Mouse (Mus musculus) embryonic facial prominence, embryonic 11.5 days (tissue): ENCODE measurements around the gene Faap100. TPM values are rescaled to one million over a fixed set of nuclear protein-coding genes. Genes with fewer than 3 reads are reported as not detected.
"Not testable (repeated sequence)": the region's sequence is repeated elsewhere in the genome, so short reads cannot be mapped to it uniquely, and the experiment has no call there.

Source experiments
- ATAC-seq: fragments of 200-750 bp; cut with Nextera tagmentation; replicated peaks from 2 replicates; pipeline ENCODE4 v1.8.0; 2017; ENCODE audit warnings: low read depth; ENCODE audit not compliant: insufficient number of reproducible peaks, low FRiP score, low TSS enrichment
- DNase-seq: peaks from one replicate; pipeline ENCODE4 v3.0.0-alpha.2; 2015; ENCODE audit warnings: low spot score
- H3K27ac ChIP-seq: fragments of 300-500 bp; sonication (generic); replicated peaks from 2 replicates; pipeline ENCODE4 v1.5.1; 2014; ENCODE audit warnings: mild to moderate bottlenecking, low read depth, low read length, control low read depth
- H3K27me3 ChIP-seq: fragments of 300-500 bp; sonication (generic); 2 replicates; pipeline ENCODE4 v1.6.1; 2014; ENCODE audit warnings: mild to moderate bottlenecking, low read length, moderate library complexity, mixed read lengths; ENCODE audit not compliant: control insufficient read depth, insufficient read depth
- H3K36me3 ChIP-seq: fragments of 300-500 bp; sonication (generic); replicated peaks from 2 replicates; pipeline ENCODE4 v1.6.1; 2014; ENCODE audit warnings: low read depth, mild to moderate bottlenecking, low read length, moderate library complexity, mixed read lengths; ENCODE audit not compliant: control insufficient read depth, insufficient read depth
- H3K4me1 ChIP-seq: fragments of 300-500 bp; sonication (generic); 2 replicates; pipeline ENCODE4 v1.6.1; 2014; ENCODE audit warnings: low read length, mixed read lengths; ENCODE audit not compliant: control insufficient read depth, insufficient read depth
- H3K4me2 ChIP-seq: fragments of 300-500 bp; sonication (generic); 2 replicates; pipeline ENCODE4 v1.6.1; 2014; ENCODE audit warnings: low read depth, mild to moderate bottlenecking, control low read depth, low read length, moderate library complexity
- H3K4me3 ChIP-seq: fragments of 300-500 bp; sonication (generic); 2 replicates; pipeline ENCODE4 v1.5.1; 2014; ENCODE audit warnings: low read depth, low read length, control low read depth
- H3K9ac ChIP-seq: fragments of 300-500 bp; sonication (generic); replicated peaks from 2 replicates; pipeline ENCODE4 v1.6.1; 2014; ENCODE audit warnings: mild to moderate bottlenecking, control low read depth, low read length
- H3K9me3 ChIP-seq: fragments of 300-500 bp; sonication (generic); replicated peaks from 2 replicates; pipeline ENCODE4 v1.6.1; 2016; ENCODE audit warnings: mild to moderate bottlenecking, low read length, inconsistent platforms, mixed read lengths; ENCODE audit not compliant: control insufficient read depth
- WGBS: fragments of 180-500 bp; shearing (Covaris S2); extraction: QIAGEN DNeasy Blood & Tissue Kit; methylation state at CpG from one replicate; pipeline ENCODE4 v1.1.7; 2014; 5-methylcytosine and 5-hydroxymethylcytosine counted together
- polyA plus RNA-seq: library from polyadenylated mRNA; unstranded; fragments of >200 nt; fragmentation: Nextera tagmentation; extraction: Ambion mirVana; gene quantifications from 2 replicates; pipeline ENCODE4 v1.2.1, GENCODE M21; 2014

The Faap100 gene
- polyA plus RNA-seq, 1 experiment from 2014 or later, result 20.5 TPM

DNA sequence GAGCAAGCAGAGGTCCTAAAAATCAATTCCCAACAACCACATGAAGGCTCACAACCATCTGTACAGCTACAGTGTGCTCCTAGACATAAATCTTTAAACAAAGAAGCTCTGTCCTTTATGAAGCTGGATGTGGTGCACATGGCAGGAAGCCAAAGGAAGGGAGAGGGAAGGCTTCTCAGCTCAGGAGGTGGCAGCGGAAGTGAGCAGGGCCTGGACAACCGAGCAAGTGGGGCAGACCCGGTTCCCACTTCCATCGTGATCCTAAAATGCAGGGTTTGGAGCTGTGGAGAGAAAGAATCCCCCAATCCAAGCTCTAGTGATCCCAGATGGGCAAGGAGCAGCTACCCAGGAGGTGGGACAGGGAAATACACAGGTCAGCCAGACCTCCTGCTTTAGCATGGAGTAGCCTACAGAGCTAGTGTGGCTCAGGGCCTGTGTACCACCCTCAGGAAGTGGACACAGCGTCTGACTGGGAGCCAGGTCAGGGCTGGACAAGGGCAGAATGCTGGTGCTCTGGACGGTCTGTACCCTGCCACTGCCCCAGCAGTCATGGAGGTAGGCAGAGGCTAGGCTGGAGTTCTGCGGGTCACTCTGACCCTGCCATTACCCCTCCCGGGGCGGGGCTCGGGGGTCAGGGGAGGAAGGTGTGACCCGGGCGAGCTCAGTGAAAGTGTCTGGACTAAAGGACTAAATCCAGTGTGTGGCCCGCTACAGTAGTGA lies 25.8 kb downstream of the Faap100 start:
- ATAC-seq (no peak), DNase-seq (no peak)
- Histone ChIP-seq H3K4me3 (no peak overlapping the region), H3K27ac (no peak overlapping the region), H3K27me3 (no peaks in the 10 kb centered on the region), H3K4me1 (peaks cover 7% of the 10 kb centered on the region; the same call in 1 of the 2 replicates), H3K9me3 (no peaks in the 10 kb centered on the region), H3K36me3 (no peaks in the 10 kb centered on the region), H3K9ac (no peak overlapping the region; the same call in 1 of the 2 replicates), H3K4me2 (no peak overlapping the region)
- 68% methylated on average over 13 of the region's 13 CpGs for WGBS

DNA sequence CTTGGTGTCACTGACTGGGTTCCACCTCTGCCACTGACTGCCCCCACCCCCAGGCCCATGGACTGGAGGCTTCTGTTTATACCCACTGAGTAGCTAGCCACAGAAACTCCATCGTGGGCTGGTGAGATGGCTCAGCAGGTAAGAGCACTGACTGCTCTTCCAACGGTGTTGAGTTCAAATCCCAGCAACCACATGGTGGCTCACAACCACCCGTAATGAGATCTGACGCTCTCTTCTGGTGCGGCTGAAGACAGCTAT lies 26.5 kb downstream of the Faap100 start:
- H3K4me3 ChIP-seq, H3K36me3 ChIP-seq, H3K27ac ChIP-seq, ATAC-seq, H3K9ac ChIP-seq, H3K4me2 ChIP-seq, H3K4me1 ChIP-seq, H3K9me3 ChIP-seq, DNase-seq, H3K27me3 ChIP-seq: not testable (repeated sequence)
- 91% methylated on average over 5 of the region's 5 CpGs for WGBS

DNA sequence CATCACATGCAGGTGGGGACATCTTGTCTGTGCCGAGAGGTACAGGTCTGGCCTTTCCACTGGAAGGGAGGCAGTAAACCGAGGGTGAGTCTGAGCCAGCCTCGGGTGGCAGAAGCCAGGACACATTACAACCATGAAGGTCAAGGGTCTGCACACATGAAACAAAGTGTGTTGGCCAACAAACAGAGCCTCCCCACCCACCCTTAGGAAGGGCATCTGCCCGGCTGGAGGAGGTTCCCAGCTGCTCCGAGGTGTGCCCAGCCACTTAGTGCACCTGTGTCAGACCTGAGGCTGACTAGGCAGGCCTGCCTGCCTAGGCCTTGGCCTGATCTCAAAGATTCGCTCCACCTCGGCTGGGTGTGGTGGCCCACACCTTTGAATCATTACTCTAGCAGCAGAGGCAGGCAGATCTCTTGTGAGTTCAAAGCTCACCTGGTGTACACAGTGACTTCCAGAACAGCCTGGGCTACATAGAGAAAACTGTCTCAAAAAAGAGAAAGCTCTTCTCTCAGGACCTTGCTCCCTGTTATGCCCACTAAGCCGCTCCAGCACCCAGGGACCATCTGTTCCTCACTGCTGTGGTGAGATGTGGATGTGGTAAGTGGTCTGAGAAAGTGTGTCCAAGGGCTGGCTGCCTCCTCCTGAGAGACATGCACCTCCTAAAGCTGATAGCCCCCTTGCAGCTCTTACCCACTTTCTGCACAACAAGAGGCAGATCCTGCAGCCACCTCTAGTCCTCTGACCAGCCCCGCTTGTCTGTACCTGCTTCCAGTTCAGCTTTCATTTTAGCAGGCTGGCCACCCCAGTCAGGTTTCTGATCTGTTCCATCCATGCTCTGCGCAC lies 27.1 kb downstream of the Faap100 start:
- ATAC-seq (no peak), DNase-seq (no peak)
- Histone ChIP-seq H3K27me3 (no peaks in the 10 kb centered on the region), H3K4me2 (no peak overlapping the region), H3K27ac (peak overlapping the region; percentile 99), H3K4me3 (no peak overlapping the region), H3K36me3 (peaks cover 2% of the 10 kb centered on the region; the same call in 1 of the 2 replicates), H3K9me3 (no peaks in the 10 kb centered on the region), H3K9ac (no peak overlapping the region), H3K4me1 (peaks cover 7% of the 10 kb centered on the region; the same call in 1 of the 2 replicates)
- whole genome bisulfite sequencing, result 82% methylated on average over 10 of the region's 10 CpGs

DNA sequence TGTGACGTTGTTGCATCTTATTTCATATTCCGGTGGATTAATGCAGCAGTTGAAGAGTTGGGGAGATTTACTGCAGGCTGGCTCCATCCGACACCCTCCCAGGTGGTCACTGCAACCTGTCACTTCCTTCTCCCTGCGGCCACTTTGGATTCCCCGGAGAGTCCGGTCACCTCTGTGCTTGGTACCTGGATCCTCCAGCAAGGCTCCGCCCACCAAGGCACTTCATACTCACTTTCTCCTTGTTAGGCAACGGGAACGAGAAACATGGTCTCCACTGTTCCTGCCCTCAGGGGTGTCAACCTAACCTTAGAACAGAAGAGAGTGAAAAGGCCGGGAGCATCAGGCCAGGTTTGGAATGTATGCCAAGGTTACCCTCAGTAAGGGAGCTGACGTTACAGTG lies 27.9 kb downstream of the Faap100 start:
- Histone ChIP-seq H3K27ac (peak overlapping the region; percentile 99), H3K4me2 (peak overlapping the region; percentile 94), H3K4me1 (peaks cover 7% of the 10 kb centered on the region; the same call in 1 of the 2 replicates), H3K4me3 (peak overlapping the region; percentile 100), H3K27me3 (no peaks in the 10 kb centered on the region), H3K9ac (peak overlapping the region; percentile 100), H3K36me3 (peaks cover 2% of the 10 kb centered on the region; the same call in 1 of the 2 replicates), H3K9me3 (no peaks in the 10 kb centered on the region)
- 13% methylated on average over 11 of the region's 11 CpGs for WGBS
- ATAC-seq, result no peak
- peak; percentile 49 for DNase-seq

DNA sequence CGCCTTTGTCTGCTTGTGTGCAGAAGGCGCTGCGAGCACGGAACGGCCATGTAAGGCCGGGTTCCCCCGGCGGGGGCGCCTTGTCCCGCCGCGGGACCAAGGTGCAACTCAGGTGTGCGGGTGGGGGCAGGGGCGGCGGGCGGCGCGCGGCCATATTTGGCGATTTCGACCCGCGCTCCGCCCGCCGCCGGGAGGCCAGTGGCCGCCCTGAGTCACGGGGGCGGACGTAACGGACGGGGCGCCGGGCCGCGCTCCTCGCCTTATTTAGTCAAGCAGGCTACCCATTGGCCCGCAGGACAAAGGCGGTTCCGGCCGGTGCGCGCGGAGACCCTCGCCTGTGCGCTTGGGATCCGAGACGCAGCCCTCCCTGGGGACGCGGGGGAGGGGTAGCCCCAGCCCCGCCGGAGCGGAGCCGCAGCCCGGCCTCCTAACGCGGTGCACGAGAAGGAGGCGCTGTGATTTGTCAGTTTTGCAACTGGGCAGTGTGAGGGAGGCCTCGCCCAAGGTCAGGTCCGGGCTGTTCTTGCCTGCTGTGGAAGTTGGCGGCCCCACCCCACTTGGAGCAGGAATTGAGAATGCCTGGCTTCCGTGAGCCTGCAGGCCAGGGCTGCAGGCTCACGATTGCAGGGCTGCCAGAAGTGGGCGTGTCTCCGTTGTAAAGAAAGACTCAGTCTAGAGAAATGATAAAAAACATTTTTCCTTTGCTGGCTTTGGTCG lies 28.4 kb downstream of the Faap100 start:
- WGBS, result under 1% methylated on average over 57 of the region's 68 CpGs
- ATAC-seq (peak; percentile 77), DNase-seq (peak; percentile 97)
- Histone ChIP-seq H3K9ac (peak overlapping the region; percentile 100), H3K4me3 (peak overlapping the region; percentile 100), H3K9me3 (no peaks in the 10 kb centered on the region), H3K4me1 (peaks cover 7% of the 10 kb centered on the region; the same call in 1 of the 2 replicates), H3K27ac (peak overlapping the region; percentile 99), H3K4me2 (peak overlapping the region; percentile 94), H3K27me3 (no peaks in the 10 kb centered on the region), H3K36me3 (peaks cover 2% of the 10 kb centered on the region; the same call in 1 of the 2 replicates)

DNA sequence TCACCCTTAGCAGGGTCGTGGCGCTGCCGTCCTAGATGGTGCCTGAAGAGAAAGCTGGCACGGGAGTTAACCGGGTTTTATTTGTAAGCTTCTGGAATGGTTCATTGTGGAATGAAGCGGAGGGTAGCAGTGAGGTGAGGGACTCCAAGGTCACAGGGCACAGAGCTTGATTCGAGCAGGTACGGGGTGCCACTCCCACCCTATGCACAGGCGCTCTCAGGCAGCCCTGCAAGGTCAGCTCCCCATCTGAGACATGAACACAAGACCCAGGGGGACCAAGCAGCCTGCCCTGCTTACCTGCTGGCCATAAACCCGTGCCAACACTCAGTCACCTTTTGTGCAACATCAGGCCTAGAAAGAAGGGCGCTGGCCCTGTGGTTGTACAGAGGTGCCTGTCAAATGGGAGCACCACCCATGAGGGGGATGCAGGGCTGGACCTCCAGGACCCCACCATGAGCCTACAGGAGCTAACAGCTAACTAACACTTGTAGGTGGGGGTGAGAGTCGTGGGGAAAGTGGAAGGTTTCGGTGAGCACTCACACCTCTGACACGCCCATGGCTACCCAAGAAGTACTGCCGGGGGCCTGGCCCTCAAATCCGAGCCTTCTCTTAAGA lies 29.1 kb downstream of the Faap100 start:
- peaks cover 7% of the 10 kb centered on the region; the same call in 1 of the 2 replicates for H3K4me1 ChIP-seq
- WGBS, result 1% methylated on average over 16 of the region's 16 CpGs
- H3K27ac ChIP-seq, result peak overlapping the region; percentile 99
- ATAC-seq (peak; percentile 10; the same call in 1 of the 2 replicates), DNase-seq (peak; percentile 63)
- H3K9ac ChIP-seq, result peak overlapping the region; percentile 100
- H3K4me2 ChIP-seq, result peak overlapping the region; percentile 94
- no peaks in the 10 kb centered on the region for H3K27me3 ChIP-seq
- H3K36me3 ChIP-seq, result peaks cover 2% of the 10 kb centered on the region; the same call in 1 of the 2 replicates
- peak overlapping the region; percentile 100 for H3K4me3 ChIP-seq
- no peaks in the 10 kb centered on the region for H3K9me3 ChIP-seq

DNA sequence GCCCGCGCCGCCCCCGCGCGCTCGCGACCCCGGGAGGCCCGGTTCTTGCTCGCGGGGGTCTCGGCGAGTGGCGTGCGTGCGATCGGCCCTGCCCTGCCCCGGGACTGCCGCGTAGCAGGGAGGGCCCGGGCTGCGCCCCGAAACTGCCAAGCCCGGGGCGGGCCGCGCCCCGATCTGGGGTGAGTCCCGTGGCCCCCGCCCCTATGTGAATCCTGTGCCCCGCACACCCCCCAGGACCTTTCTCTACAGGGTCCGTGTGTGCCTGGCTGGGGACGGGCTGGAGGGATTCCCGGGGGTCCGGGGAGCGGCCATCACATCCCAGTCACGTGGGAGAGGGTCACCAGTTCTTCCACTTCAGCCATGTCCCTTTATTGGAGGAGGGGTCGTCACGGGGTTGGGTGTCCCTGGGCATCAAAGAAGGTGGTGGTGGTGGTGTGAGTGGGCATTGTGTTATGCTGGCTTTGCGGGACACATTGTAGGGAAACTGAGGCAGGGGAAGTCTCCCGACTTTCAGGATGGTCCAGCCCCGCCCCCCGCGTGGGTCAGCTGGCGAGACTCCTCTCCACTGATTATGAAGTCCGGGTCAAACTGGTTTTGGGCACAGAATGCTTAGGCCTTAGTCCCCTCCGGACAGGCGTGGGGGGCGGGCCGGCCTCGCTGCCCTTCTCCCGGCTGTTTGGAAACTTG lies 29.7 kb downstream of the Faap100 start:
- 4% methylated on average over 40 of the region's 53 CpGs for WGBS
- peak overlapping the region; percentile 99 for H3K27ac ChIP-seq
- DNase-seq, result peak; percentile 82
- peak overlapping the region; percentile 100 for H3K4me3 ChIP-seq
- peak overlapping the region; percentile 100 for H3K9ac ChIP-seq
- peak overlapping the region; percentile 94 for H3K4me2 ChIP-seq
- ATAC-seq, result peak; percentile 14
- peaks cover 2% of the 10 kb centered on the region; the same call in 1 of the 2 replicates for H3K36me3 ChIP-seq
- H3K27me3 ChIP-seq, result no peaks in the 10 kb centered on the region
- H3K9me3 ChIP-seq, result no peaks in the 10 kb centered on the region
- H3K4me1 ChIP-seq, result peaks cover 7% of the 10 kb centered on the region; the same call in 1 of the 2 replicates
